Mouse (Mus musculus) embryonic facial prominence, embryonic 11.5 days (tissue): Measurements from ENCODE around the gene Alg2. TPM values are rescaled to one million over a fixed set of nuclear protein-coding genes. Genes with fewer than 3 reads are reported as not detected.

Experiments used
- ATAC-seq: fragments of 200-750 bp; cut with Nextera tagmentation; replicated peaks from 2 replicates; pipeline ENCODE4 v1.8.0; 2017; ENCODE audit warnings: low read depth; ENCODE audit not compliant: insufficient number of reproducible peaks, low FRiP score, low TSS enrichment
- DNase-seq: peaks from one replicate; pipeline ENCODE4 v3.0.0-alpha.2; 2015; ENCODE audit warnings: low spot score
- H3K27ac ChIP-seq: fragments of 300-500 bp; sonication (generic); replicated peaks from 2 replicates; pipeline ENCODE4 v1.5.1; 2014; ENCODE audit warnings: mild to moderate bottlenecking, low read depth, low read length, control low read depth
- H3K27me3 ChIP-seq: fragments of 300-500 bp; sonication (generic); 2 replicates; pipeline ENCODE4 v1.6.1; 2014; ENCODE audit warnings: mild to moderate bottlenecking, low read length, moderate library complexity, mixed read lengths; ENCODE audit not compliant: control insufficient read depth, insufficient read depth
- H3K36me3 ChIP-seq: fragments of 300-500 bp; sonication (generic); replicated peaks from 2 replicates; pipeline ENCODE4 v1.6.1; 2014; ENCODE audit warnings: low read depth, mild to moderate bottlenecking, low read length, moderate library complexity, mixed read lengths; ENCODE audit not compliant: control insufficient read depth, insufficient read depth
- H3K4me1 ChIP-seq: fragments of 300-500 bp; sonication (generic); 2 replicates; pipeline ENCODE4 v1.6.1; 2014; ENCODE audit warnings: low read length, mixed read lengths; ENCODE audit not compliant: control insufficient read depth, insufficient read depth
- H3K4me2 ChIP-seq: fragments of 300-500 bp; sonication (generic); 2 replicates; pipeline ENCODE4 v1.6.1; 2014; ENCODE audit warnings: low read depth, mild to moderate bottlenecking, control low read depth, low read length, moderate library complexity
- H3K4me3 ChIP-seq: fragments of 300-500 bp; sonication (generic); 2 replicates; pipeline ENCODE4 v1.5.1; 2014; ENCODE audit warnings: low read depth, low read length, control low read depth
- H3K9ac ChIP-seq: fragments of 300-500 bp; sonication (generic); replicated peaks from 2 replicates; pipeline ENCODE4 v1.6.1; 2014; ENCODE audit warnings: mild to moderate bottlenecking, control low read depth, low read length
- H3K9me3 ChIP-seq: fragments of 300-500 bp; sonication (generic); replicated peaks from 2 replicates; pipeline ENCODE4 v1.6.1; 2016; ENCODE audit warnings: mild to moderate bottlenecking, low read length, inconsistent platforms, mixed read lengths; ENCODE audit not compliant: control insufficient read depth
- WGBS: fragments of 180-500 bp; shearing (Covaris S2); extraction: QIAGEN DNeasy Blood & Tissue Kit; methylation state at CpG from one replicate; pipeline ENCODE4 v1.1.7; 2014; 5-methylcytosine and 5-hydroxymethylcytosine counted together
- polyA plus RNA-seq: library from polyadenylated mRNA; unstranded; fragments of >200 nt; fragmentation: Nextera tagmentation; extraction: Ambion mirVana; gene quantifications from 2 replicates; pipeline ENCODE4 v1.2.1, GENCODE M21; 2014

The Alg2 gene
- polyA plus RNA-seq, 1 experiment from 2014 or later = 111 TPM

GRCm38 (mm10) chr4:47499121-47499545 is 25.0 kb upstream of the Alg2 start:
- Histone ChIP-seq H3K4me2 (no peak overlapping the region), H3K4me3 (no peak overlapping the region), H3K4me1 (no peaks in the 10 kb centered on the region), H3K27ac (no peak overlapping the region), H3K27me3 (no peaks in the 10 kb centered on the region), H3K9me3 (no peaks in the 10 kb centered on the region), H3K9ac (no peak overlapping the region), H3K36me3 (no peaks in the 10 kb centered on the region)
- no peak for DNase-seq
- WGBS = 86% methylated on average over 10 of the region's 10 CpGs
- no peak for ATAC-seq

GRCm38 (mm10) chr4:47497811-47498385 is 23.8 kb upstream of the Alg2 start:
- DNase-seq (no peak), ATAC-seq (no peak)
- no peaks in the 10 kb centered on the region for H3K27me3 ChIP-seq
- no peaks in the 10 kb centered on the region for H3K4me1 ChIP-seq
- H3K9ac ChIP-seq = no peak overlapping the region
- 57% methylated on average over 7 of the region's 7 CpGs for WGBS
- no peaks in the 10 kb centered on the region for H3K36me3 ChIP-seq
- no peaks in the 10 kb centered on the region for H3K9me3 ChIP-seq
- H3K4me2 ChIP-seq = no peak overlapping the region
- H3K4me3 ChIP-seq = no peak overlapping the region
- H3K27ac ChIP-seq = no peak overlapping the region

DNA sequence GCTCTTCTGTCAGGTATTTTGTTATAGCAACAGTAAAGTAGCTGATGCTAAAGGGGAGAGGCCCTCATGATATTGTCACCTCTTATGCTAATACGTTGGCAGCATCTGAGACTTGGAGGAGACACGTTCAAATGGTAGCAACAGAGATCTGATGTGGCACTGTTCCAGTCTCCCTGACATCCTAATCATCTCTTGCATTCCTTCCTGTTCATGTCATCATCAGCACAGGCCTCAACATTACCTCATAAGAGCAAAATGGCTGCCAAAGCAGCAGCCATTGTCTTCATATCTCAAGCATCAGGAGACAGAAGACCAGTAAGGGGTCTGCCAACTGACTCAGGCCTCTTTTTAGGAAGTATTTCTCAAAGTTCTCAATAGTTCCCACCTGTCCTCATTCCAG is 20.6 kb upstream of the Alg2 start:
- ATAC-seq = no peak
- no peaks in the 10 kb centered on the region for H3K27me3 ChIP-seq
- no peak overlapping the region for H3K4me3 ChIP-seq
- no peak for DNase-seq
- H3K4me1 ChIP-seq = no peaks in the 10 kb centered on the region
- H3K27ac ChIP-seq = no peak overlapping the region
- no peaks in the 10 kb centered on the region for H3K9me3 ChIP-seq
- no peak overlapping the region for H3K9ac ChIP-seq
- no peaks in the 10 kb centered on the region for H3K36me3 ChIP-seq
- 84% methylated on average over 2 of the region's 2 CpGs for WGBS
- H3K4me2 ChIP-seq = no peak overlapping the region

GRCm38 (mm10) chr4:47494137-47494536 is 20.0 kb upstream of the Alg2 start:
- Histone ChIP-seq H3K4me1 (no peaks in the 10 kb centered on the region), H3K4me3 (no peak overlapping the region), H3K9me3 (no peaks in the 10 kb centered on the region), H3K27me3 (no peaks in the 10 kb centered on the region), H3K4me2 (no peak overlapping the region), H3K27ac (no peak overlapping the region), H3K36me3 (no peaks in the 10 kb centered on the region), H3K9ac (no peak overlapping the region)
- DNase-seq (no peak), ATAC-seq (no peak)
- 60% methylated on average over 1 of the region's 1 CpGs for WGBS

- 81% methylated on average over 8 of the region's 8 CpGs for WGBS
- Histone ChIP-seq H3K4me1 (no peaks in the 10 kb centered on the region), H3K4me3 (no peak overlapping the region), H3K27me3 (no peaks in the 10 kb centered on the region), H3K9me3 (no peaks in the 10 kb centered on the region), H3K9ac (no peak overlapping the region), H3K27ac (no peak overlapping the region), H3K36me3 (no peaks in the 10 kb centered on the region), H3K4me2 (no peak overlapping the region)
- no peak for DNase-seq
- no peak for ATAC-seq
Measured at GRCm38 (mm10) chr4:47493456-47493855, 19.3 kb upstream of the Alg2 start.

GRCm38 (mm10) chr4:47492311-47493086 is 18.4 kb upstream of the Alg2 start:
- H3K27me3 ChIP-seq = no peaks in the 10 kb centered on the region
- no peaks in the 10 kb centered on the region for H3K9me3 ChIP-seq
- WGBS = 67% methylated on average over 12 of the region's 12 CpGs
- no peak overlapping the region for H3K4me2 ChIP-seq
- no peak for DNase-seq
- ATAC-seq = no peak
- H3K9ac ChIP-seq = no peak overlapping the region
- no peaks in the 10 kb centered on the region for H3K36me3 ChIP-seq
- no peak overlapping the region for H3K4me3 ChIP-seq
- no peak overlapping the region for H3K27ac ChIP-seq
- H3K4me1 ChIP-seq = no peaks in the 10 kb centered on the region

- DNase-seq = no peak
- 90% methylated on average over 6 of the region's 6 CpGs for WGBS
Measured at GRCm38 (mm10) chr4:47491243-47491642, 17.1 kb upstream of the Alg2 start.

GRCm38 (mm10) chr4:47480576-47480975 is 6.4 kb upstream of the Alg2 start:
- no peak overlapping the region for H3K27ac ChIP-seq
- H3K4me3 ChIP-seq = no peak overlapping the region
- no peaks in the 10 kb centered on the region for H3K27me3 ChIP-seq
- no peak overlapping the region for H3K9ac ChIP-seq
- no peaks in the 10 kb centered on the region for H3K9me3 ChIP-seq
- H3K4me1 ChIP-seq = no peaks in the 10 kb centered on the region
- 96% methylated on average over 9 of the region's 9 CpGs for WGBS
- ATAC-seq = no peak
- no peak overlapping the region for H3K4me2 ChIP-seq
- DNase-seq = no peak
- H3K36me3 ChIP-seq = peaks cover 3% of the 10 kb centered on the region; the same call in 1 of the 2 replicates

More at GRCm38 (mm10) chr4:47491243-47491642, 17.1 kb upstream of the Alg2 start:
- Histone ChIP-seq H3K9ac (no peak overlapping the region), H3K27ac (no peak overlapping the region), H3K4me3 (no peak overlapping the region), H3K27me3 (no peaks in the 10 kb centered on the region), H3K4me1 (no peaks in the 10 kb centered on the region), H3K4me2 (no peak overlapping the region), H3K9me3 (no peaks in the 10 kb centered on the region), H3K36me3 (no peaks in the 10 kb centered on the region)
- ATAC-seq = no peak
